Mouse (Mus musculus): ENCODE measurements around the gene Shld1.

- TF ChIP-seq POLR2A (IDR thresholded peaks at IDR 0.05; ENCODE audit: extremely low read depth, insufficient read depth, low read length) (no peak), CTCF (IDR thresholded peaks at IDR 0.05; ENCODE audit: low read depth, low read length) (no peak)
These were observed 28.8 kb downstream of the Shld1 start for GRCm38 (mm10) chr2:132715421-132716070.
